Mouse (Mus musculus) limb, embryonic 15.5 days (tissue): ENCODE results near the gene Olfr574. TPM values are rescaled to one million over a fixed set of nuclear protein-coding genes. Genes with fewer than 3 reads are reported as not detected.

Experiments used
- ATAC-seq: fragments of 200-750 bp; cut with Nextera tagmentation; 2 replicates; pipeline ENCODE4 v1.8.0; 2017; ENCODE audit warnings: low read depth, moderate TSS enrichment; ENCODE audit not compliant: insufficient number of reproducible peaks, low FRiP score, low TSS enrichment
- H3K27ac ChIP-seq: fragments of 300-500 bp; sonication (generic); 2 replicates; pipeline ENCODE4 v1.5.1; 2015; ENCODE audit warnings: moderate library complexity, mild to moderate bottlenecking, inconsistent platforms
- H3K27me3 ChIP-seq: fragments of 300-500 bp; sonication (generic); 2 replicates; pipeline ENCODE4 v1.6.1; 2015; ENCODE audit warnings: inconsistent platforms
- H3K36me3 ChIP-seq: fragments of 300-500 bp; sonication (generic); 2 replicates; pipeline ENCODE4 v1.6.1; 2015; ENCODE audit warnings: inconsistent platforms
- H3K4me1 ChIP-seq: fragments of 300-500 bp; sonication (generic); 2 replicates; pipeline ENCODE4 v1.6.1; 2015; ENCODE audit warnings: inconsistent platforms
- H3K4me2 ChIP-seq: fragments of 300-500 bp; sonication (generic); 2 replicates; pipeline ENCODE4 v1.6.1; 2015; ENCODE audit warnings: mild to moderate bottlenecking, inconsistent platforms
- H3K4me3 ChIP-seq: fragments of 300-500 bp; sonication (generic); 2 replicates; pipeline ENCODE4 v1.5.1; 2015; ENCODE audit warnings: mild to moderate bottlenecking, inconsistent platforms
- H3K9ac ChIP-seq: fragments of 300-500 bp; sonication (generic); 2 replicates; pipeline ENCODE4 v1.6.1; 2015; ENCODE audit warnings: inconsistent platforms
- H3K9me3 ChIP-seq: fragments of 300-500 bp; sonication (generic); 2 replicates; pipeline ENCODE4 v1.6.1; 2016; ENCODE audit warnings: inconsistent platforms
- WGBS: fragments of 180-500 bp; shearing (Covaris S2); methylation state at CpG from one replicate; pipeline ENCODE4 v1.1.7; 2015; 5-methylcytosine and 5-hydroxymethylcytosine counted together
- polyA plus RNA-seq: library from polyadenylated mRNA; unstranded; fragments of >200 nt; fragmentation: Nextera tagmentation; extraction: Ambion mirVana; gene quantifications from 2 replicates; pipeline ENCODE4 v1.2.1, GENCODE M21; 2015

The Olfr574 gene
- not detected in 2 replicates for polyA plus RNA-seq

DNA sequence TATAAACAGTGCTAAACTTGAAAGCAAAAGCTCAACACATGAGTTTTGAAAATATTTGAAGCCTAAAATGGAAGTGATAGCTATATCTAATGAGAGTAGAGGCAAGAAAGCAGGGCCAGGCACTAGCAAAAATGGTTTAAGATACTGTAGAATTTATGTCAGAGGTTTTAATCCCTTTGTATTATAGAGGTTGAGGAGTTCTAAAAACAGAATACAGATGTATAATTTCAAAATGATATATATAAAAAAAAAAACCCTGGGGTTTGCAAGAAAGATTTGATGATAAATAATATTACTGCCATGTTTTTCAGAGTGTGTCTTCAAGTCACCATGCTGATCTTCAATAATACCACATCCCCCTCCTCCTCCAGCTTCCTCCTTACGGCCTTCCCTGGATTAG is at the start of gene Olfr574:
Olfr574 (plus strand) TSS at position 301 of the 400 bp plus-strand sequence.
- 87% methylated on average over 1 of the region's 1 CpGs for WGBS
- Histone ChIP-seq H3K9ac (no peak within 1 kb of the TSS), H3K27me3 (no peaks in the 10 kb centered on the region), H3K9me3 (no peaks in the 10 kb centered on the region), H3K4me1 (no peaks in the 10 kb centered on the region), H3K4me3 (no peak within 1 kb of the TSS), H3K36me3 (no peaks in the 10 kb centered on the region), H3K4me2 (no peak within 1 kb of the TSS), H3K27ac (no peak within 1 kb of the TSS)
- ATAC-seq = no peak

DNA sequence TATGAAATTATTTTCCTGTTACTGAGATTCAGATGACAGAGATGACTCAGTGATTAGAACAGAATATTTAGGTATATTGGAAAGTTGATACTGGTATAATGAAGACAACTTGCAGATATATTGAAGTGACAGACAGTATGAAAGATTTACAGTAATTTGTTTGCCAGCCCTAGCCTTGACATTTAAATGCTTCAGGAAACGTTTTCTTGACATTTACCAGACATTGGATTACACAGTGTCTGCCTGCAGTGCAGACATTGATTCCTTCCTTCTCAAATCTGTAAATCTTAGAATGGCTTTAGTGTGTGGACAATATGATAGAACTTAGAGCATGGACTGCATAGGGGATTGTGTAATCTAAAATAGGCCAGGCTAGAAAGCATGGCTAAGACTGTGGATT is 33.0 kb upstream of the Olfr574 start:
- no peak overlapping the region for H3K4me2 ChIP-seq
- no peaks in the 10 kb centered on the region for H3K9me3 ChIP-seq
- no peak overlapping the region for H3K27ac ChIP-seq
- ATAC-seq = no peak
- H3K4me1 ChIP-seq = no peaks in the 10 kb centered on the region
- H3K27me3 ChIP-seq = no peaks in the 10 kb centered on the region
- no peak overlapping the region for H3K4me3 ChIP-seq
- H3K9ac ChIP-seq = no peak overlapping the region
- WGBS = 8% methylated on average over 1 of the region's 1 CpGs
- no peaks in the 10 kb centered on the region for H3K36me3 ChIP-seq

DNA sequence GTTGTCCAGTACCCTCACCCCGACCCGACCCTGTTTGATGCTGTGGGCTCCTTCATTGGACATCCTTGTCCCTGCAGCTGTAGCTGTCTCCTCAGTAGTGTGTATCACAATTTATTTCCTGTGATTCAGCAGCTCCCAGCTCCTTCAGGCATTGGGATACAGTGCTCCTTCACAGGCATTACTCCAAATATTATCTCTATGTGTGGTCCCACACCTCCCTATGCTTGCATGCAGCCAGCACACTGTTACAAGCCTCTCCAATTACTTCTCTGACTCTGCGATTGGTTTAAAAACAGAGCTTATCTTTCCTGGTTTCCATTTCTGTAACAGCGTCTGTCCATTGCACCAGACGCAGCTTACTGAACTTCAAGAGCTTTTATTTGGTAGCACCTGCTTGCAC is 31.9 kb upstream of the Olfr574 start:
- Histone ChIP-seq H3K27ac (no peak overlapping the region), H3K4me2 (no peak overlapping the region), H3K9ac (no peak overlapping the region), H3K9me3 (no peaks in the 10 kb centered on the region), H3K4me3 (no peak overlapping the region), H3K36me3 (no peaks in the 10 kb centered on the region), H3K4me1 (no peaks in the 10 kb centered on the region), H3K27me3 (no peaks in the 10 kb centered on the region)
- no peak for ATAC-seq
- 58% methylated on average over 5 of the region's 5 CpGs for WGBS

DNA sequence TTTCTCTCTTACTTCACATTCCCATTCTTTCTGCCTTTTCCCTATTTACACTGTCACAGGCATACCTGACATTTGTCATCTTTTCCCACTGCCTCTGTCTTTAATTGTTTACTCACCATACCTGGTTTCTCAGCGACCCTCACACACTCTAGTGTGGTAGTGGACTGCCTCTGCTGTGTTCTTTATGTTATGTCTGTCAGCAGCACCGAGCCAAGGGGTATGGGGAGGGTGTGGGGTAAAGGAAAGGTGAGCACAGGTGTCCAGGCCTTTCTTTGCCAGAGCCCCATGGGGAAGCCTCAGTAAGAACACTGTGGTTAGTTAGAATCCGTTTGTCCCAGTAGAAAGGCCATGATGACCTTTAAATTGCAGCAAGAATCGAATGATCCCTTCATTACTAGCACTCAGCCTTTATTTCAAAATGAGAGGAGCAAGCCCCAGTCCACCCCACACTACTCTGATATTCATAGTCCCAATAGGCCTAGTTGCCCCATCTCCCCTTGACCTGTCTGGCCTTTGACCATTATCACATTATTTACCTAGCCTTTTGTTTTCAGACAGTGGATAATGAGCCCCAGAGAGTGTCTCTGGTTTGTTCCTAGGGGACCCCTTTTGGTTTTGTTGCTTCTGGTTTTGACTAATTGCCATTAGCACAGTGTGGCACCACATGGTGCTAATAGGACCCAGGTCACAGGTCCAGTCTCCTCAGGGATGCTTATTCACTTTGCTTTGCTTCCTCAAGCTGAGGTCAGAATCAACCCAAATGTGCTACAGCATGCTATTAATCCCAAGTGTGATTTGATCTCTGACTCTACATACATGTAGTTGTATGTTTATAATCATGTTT is 31.0 kb upstream of the Olfr574 start, which contains the start of gene Olfr571:
Olfr571 (minus strand) TSS at position 505 of the 844 bp plus-strand sequence.
- H3K27me3 ChIP-seq = no peaks in the 10 kb centered on the region
- WGBS = 58% methylated on average over 4 of the region's 4 CpGs
- no peaks in the 10 kb centered on the region for H3K9me3 ChIP-seq
- no peak within 1 kb of the TSS for H3K4me2 ChIP-seq
- no peak for ATAC-seq
- H3K9ac ChIP-seq = no peak within 1 kb of the TSS
- H3K36me3 ChIP-seq = no peaks in the 10 kb centered on the region
- no peak within 1 kb of the TSS for H3K4me3 ChIP-seq
- no peak within 1 kb of the TSS for H3K27ac ChIP-seq
- no peaks in the 10 kb centered on the region for H3K4me1 ChIP-seq

GRCm38 (mm10) chr7:102919632-102920031 is 28.6 kb upstream of the Olfr574 start:
- H3K9ac ChIP-seq = no peak overlapping the region
- no peaks in the 10 kb centered on the region for H3K27me3 ChIP-seq
- no peaks in the 10 kb centered on the region for H3K36me3 ChIP-seq
- no peaks in the 10 kb centered on the region for H3K4me1 ChIP-seq
- H3K27ac ChIP-seq = no peak overlapping the region
- H3K4me2 ChIP-seq = no peak overlapping the region
- H3K9me3 ChIP-seq = no peaks in the 10 kb centered on the region
- no peak overlapping the region for H3K4me3 ChIP-seq
- ATAC-seq = no peak
- 25% methylated on average over 1 of the region's 1 CpGs for WGBS

DNA sequence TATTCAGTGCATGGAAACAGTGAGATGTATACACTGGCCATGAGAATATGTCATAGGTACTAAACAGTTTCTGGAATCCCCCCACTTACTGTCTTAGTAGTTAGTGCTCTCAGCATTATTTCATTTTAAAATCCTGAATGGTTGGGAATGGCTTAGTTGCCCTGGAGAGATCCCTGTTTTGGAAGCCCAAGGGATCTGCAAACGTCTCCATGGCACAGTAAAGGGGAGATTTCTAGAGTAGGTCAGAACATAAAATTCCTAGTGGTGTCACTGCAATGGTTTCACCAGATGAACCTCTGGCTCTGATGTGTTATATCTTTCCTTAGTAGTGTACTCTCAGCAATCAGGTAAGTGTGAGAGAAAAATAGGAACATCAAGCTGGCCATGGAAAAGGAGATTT is 24.2 kb upstream of the Olfr574 start, which contains the start of gene Olfr572:
Olfr572 (plus strand) TSS at position 301 of the 400 bp plus-strand sequence.
- Histone ChIP-seq H3K4me1 (no peaks in the 10 kb centered on the region), H3K4me3 (no peak within 1 kb of the TSS), H3K9ac (no peak within 1 kb of the TSS), H3K27ac (no peak within 1 kb of the TSS), H3K36me3 (no peaks in the 10 kb centered on the region), H3K27me3 (no peaks in the 10 kb centered on the region), H3K9me3 (no peaks in the 10 kb centered on the region), H3K4me2 (no peak within 1 kb of the TSS)
- 51% methylated on average over 1 of the region's 1 CpGs for WGBS
- ATAC-seq = no peak

- Histone ChIP-seq H3K9ac (no peak overlapping the region), H3K4me1 (no peaks in the 10 kb centered on the region), H3K27me3 (no peaks in the 10 kb centered on the region), H3K4me3 (no peak overlapping the region), H3K27ac (no peak overlapping the region), H3K4me2 (no peak overlapping the region), H3K9me3 (no peaks in the 10 kb centered on the region), H3K36me3 (no peaks in the 10 kb centered on the region)
- ATAC-seq = no peak
- 66% methylated on average over 3 of the region's 3 CpGs for WGBS
Measured at GRCm38 (mm10) chr7:102927105-102927504, 21.2 kb upstream of the Olfr574 start.

GRCm38 (mm10) chr7:102942475-102942874 is 5.8 kb upstream of the Olfr574 start, which contains the start of gene Olfr573-ps1:
Gene Olfr573-ps1, minus strand, starts transcription at chr7:102942575.
- WGBS = 89% methylated on average over 2 of the region's 2 CpGs

GRCm38 (mm10) chr7:102943417-102943816 is 4.8 kb upstream of the Olfr574 start:
- no peak for ATAC-seq
- Histone ChIP-seq H3K27me3 (no peaks in the 10 kb centered on the region), H3K36me3 (no peaks in the 10 kb centered on the region), H3K9me3 (no peaks in the 10 kb centered on the region), H3K4me1 (no peaks in the 10 kb centered on the region), H3K9ac (no peak overlapping the region), H3K4me3 (no peak overlapping the region), H3K27ac (no peak overlapping the region), H3K4me2 (no peak overlapping the region)
- WGBS = 76% methylated on average over 1 of the region's 1 CpGs

More at GRCm38 (mm10) chr7:102942475-102942874, 5.8 kb upstream of the Olfr574 start, which contains the start of gene Olfr573-ps1:
- Histone ChIP-seq H3K36me3 (no peaks in the 10 kb centered on the region), H3K4me1 (no peaks in the 10 kb centered on the region), H3K27ac (no peak within 1 kb of the TSS), H3K4me2 (no peak within 1 kb of the TSS), H3K4me3 (no peak within 1 kb of the TSS), H3K9ac (no peak within 1 kb of the TSS), H3K9me3 (no peaks in the 10 kb centered on the region), H3K27me3 (no peaks in the 10 kb centered on the region)
- ATAC-seq = no peak

DNA sequence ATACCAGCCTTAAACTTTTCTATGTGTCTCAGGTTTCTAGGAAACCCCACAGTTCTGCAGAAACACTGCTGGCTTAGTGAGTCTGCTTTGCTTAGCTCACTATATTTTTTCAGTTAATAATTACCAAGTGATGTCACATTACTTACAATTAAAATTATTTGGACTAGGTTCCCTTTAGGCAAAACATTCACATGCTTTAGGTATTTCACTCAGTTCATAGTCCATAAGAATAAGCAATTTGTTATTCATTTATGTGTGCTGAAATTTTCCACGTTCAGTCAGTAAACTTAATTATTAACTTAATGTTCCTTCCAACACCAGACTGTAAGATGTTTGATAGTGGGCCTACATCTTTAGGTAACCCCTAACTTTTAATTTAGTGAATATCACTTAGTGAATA is 2.5 kb downstream of the Olfr574 start:
- H3K4me3 ChIP-seq = no peak overlapping the region
- H3K27ac ChIP-seq = no peak overlapping the region
- no peak overlapping the region for H3K4me2 ChIP-seq
- H3K9me3 ChIP-seq = no peaks in the 10 kb centered on the region
- H3K9ac ChIP-seq = no peak overlapping the region
- H3K27me3 ChIP-seq = no peaks in the 10 kb centered on the region
- 45% methylated on average over 1 of the region's 1 CpGs for WGBS
- H3K36me3 ChIP-seq = no peaks in the 10 kb centered on the region
- no peak for ATAC-seq
- H3K4me1 ChIP-seq = no peaks in the 10 kb centered on the region

GRCm38 (mm10) chr7:102958137-102958536 is 9.9 kb downstream of the Olfr574 start:
- H3K4me3 ChIP-seq = no peak overlapping the region
- no peak for ATAC-seq
- H3K9ac ChIP-seq = no peak overlapping the region
- no peak overlapping the region for H3K4me2 ChIP-seq
- no peaks in the 10 kb centered on the region for H3K9me3 ChIP-seq
- H3K4me1 ChIP-seq = no peaks in the 10 kb centered on the region
- no peak overlapping the region for H3K27ac ChIP-seq
- no peaks in the 10 kb centered on the region for H3K36me3 ChIP-seq
- WGBS = 73% methylated on average over 3 of the region's 3 CpGs
- H3K27me3 ChIP-seq = no peaks in the 10 kb centered on the region

GRCm38 (mm10) chr7:102958593-102958992 is 10.3 kb downstream of the Olfr574 start, which contains the start of gene Olfr575:
Gene Olfr575, minus strand, starts transcription at chr7:102958775.
- Histone ChIP-seq H3K27ac (no peak within 1 kb of the TSS), H3K4me1 (no peaks in the 10 kb centered on the region), H3K4me2 (no peak within 1 kb of the TSS), H3K27me3 (no peaks in the 10 kb centered on the region), H3K4me3 (no peak within 1 kb of the TSS), H3K36me3 (no peaks in the 10 kb centered on the region), H3K9me3 (no peaks in the 10 kb centered on the region), H3K9ac (no peak within 1 kb of the TSS)
- no peak for ATAC-seq
- WGBS = 60% methylated on average over 1 of the region's 1 CpGs
